Mouse (Mus musculus) neural tube, embryonic 12.5 days (tissue): Measurements from ENCODE around the gene Pwwp2a. TPM values are rescaled to one million over a fixed set of nuclear protein-coding genes. Genes with fewer than 3 reads are reported as not detected.

Experiments
- ATAC-seq: fragments of 200-750 bp; cut with Nextera tagmentation; 2 replicates; pipeline ENCODE4 v1.8.0; 2017; ENCODE audit warnings: low read depth, mild to moderate bottlenecking, moderate TSS enrichment, moderate library complexity; ENCODE audit not compliant: low FRiP score
- H3K27ac ChIP-seq: fragments of 300-500 bp; sonication (generic); 2 replicates; pipeline ENCODE4 v1.5.1; 2016
- H3K27me3 ChIP-seq: fragments of 300-500 bp; sonication (generic); replicated peaks from 2 replicates; pipeline ENCODE4 v1.6.1; 2016; ENCODE audit warnings: mild to moderate bottlenecking
- H3K36me3 ChIP-seq: fragments of 300-500 bp; sonication (generic); 2 replicates; pipeline ENCODE4 v1.6.1; 2016; ENCODE audit warnings: mild to moderate bottlenecking
- H3K4me1 ChIP-seq: fragments of 300-500 bp; sonication (generic); 2 replicates; pipeline ENCODE4 v1.6.1; 2016
- H3K4me2 ChIP-seq: fragments of 300-500 bp; sonication (generic); replicated peaks from 2 replicates; pipeline ENCODE4 v1.6.1; 2016; ENCODE audit warnings: mild to moderate bottlenecking
- H3K4me3 ChIP-seq: fragments of 300-500 bp; sonication (generic); 2 replicates; pipeline ENCODE4 v1.5.1; 2016
- H3K9ac ChIP-seq: fragments of 300-500 bp; sonication (generic); 2 replicates; pipeline ENCODE4 v1.6.1; 2016; ENCODE audit warnings: mild to moderate bottlenecking
- H3K9me3 ChIP-seq: fragments of 300-500 bp; sonication (generic); 2 replicates; pipeline ENCODE4 v1.6.1; 2016; ENCODE audit warnings: mild to moderate bottlenecking
- WGBS: fragments of 180-500 bp; shearing (Covaris S2); methylation state at CpG from one replicate; pipeline ENCODE4 v1.1.7; 2016; 5-methylcytosine and 5-hydroxymethylcytosine counted together
- polyA plus RNA-seq: library from polyadenylated mRNA; unstranded; fragments of >200 nt; fragmentation: Nextera tagmentation; extraction: Ambion mirVana; gene quantifications from 2 replicates; pipeline ENCODE4 v1.2.1, GENCODE M21; 2016

Pwwp2a gene
- polyA plus RNA-seq, 1 experiment from 2014 or later: 52.4 TPM

DNA sequence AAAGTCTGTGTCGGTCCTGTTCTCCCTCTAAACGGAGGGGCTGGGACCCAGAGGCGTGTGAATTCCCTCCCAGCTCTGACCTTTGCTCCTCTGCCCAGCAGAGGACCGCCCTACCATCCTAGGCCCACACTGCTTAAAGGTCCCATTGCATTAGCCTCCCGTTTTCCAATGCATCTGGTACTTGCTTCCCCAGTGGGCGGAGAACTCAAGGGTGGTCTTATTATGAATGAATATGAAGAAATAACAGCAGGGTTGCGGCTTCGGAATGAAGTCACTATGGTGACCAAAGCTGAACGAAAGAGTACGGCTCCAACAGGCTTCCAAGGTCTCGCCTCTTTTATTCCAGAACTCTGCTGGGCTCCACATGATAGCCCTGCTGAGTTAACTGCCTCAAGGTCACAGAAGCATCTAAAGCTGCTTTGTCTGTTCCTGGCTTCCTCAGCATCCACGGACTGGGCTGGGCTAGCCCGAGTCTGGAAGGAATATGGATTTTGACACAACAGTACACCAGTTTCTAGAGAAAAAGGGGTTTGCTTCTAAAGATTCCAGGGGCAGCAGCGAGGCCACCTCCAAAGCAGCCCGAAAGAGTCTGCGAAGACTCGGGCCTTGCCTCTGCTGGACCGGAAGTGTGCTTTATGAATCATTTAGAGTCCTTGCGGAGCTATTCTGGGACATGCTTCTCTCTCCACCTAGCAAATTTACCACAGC is 14.6 kb upstream of the Pwwp2a start:
- Histone ChIP-seq H3K4me1 (no peaks in the 10 kb centered on the region), H3K36me3 (no peaks in the 10 kb centered on the region), H3K27ac (no peak overlapping the region), H3K27me3 (no peaks in the 10 kb centered on the region), H3K9me3 (no peaks in the 10 kb centered on the region), H3K9ac (no peak overlapping the region), H3K4me2 (no peak overlapping the region), H3K4me3 (no peak overlapping the region)
- no peak for ATAC-seq
- WGBS: 42% methylated on average over 19 of the region's 19 CpGs

DNA sequence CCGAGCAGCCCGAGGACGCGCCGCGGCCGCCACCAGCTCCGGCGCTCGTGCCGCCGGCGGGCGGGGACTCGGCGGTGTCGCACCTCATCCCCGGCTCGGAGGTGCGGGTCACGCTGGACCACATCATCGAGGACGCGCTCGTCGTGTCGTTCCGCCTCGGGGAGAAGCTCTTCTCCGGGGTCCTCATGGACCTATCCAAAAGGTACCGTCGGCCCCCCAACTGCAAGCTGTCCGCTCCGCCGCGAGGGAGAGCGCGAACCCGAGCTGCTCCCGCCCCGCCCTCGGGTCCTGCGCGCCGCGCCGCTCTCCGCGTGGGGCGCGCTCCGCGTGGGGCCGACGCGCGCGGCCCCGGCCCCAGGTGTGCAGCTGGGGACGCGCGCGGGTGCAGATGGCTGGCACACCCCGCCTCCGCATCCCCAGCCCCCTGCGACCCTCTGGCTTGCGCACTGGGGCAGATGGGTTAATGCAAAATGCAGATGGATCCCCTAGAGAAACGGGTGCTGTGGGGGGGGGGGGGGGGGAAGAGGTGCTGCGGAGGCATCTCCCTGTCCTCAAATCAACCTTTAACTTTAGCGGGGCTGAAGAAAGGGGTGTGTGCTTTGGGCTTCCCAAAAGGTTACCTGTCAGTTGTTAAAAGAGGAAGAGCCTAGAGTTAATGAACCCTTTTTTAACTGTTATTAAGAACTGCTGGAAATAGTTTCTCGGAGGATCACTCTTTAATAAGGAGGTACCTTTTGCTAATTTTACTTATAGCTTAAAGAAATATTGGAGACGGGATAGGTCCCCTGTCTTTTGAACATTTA is 818 bp downstream of the Pwwp2a start:
- Histone ChIP-seq H3K4me1 (peaks cover 17% of the 10 kb centered on the region), H3K9me3 (no peaks in the 10 kb centered on the region), H3K9ac (peak overlapping the region; percentile 99), H3K27me3 (no peaks in the 10 kb centered on the region), H3K4me3 (peak overlapping the region; percentile 91), H3K4me2 (peak overlapping the region; percentile 85), H3K27ac (peak overlapping the region; percentile 89), H3K36me3 (peaks cover 11% of the 10 kb centered on the region)
- peak; percentile 41 for ATAC-seq
- WGBS: under 1% methylated on average over 71 of the region's 72 CpGs

DNA sequence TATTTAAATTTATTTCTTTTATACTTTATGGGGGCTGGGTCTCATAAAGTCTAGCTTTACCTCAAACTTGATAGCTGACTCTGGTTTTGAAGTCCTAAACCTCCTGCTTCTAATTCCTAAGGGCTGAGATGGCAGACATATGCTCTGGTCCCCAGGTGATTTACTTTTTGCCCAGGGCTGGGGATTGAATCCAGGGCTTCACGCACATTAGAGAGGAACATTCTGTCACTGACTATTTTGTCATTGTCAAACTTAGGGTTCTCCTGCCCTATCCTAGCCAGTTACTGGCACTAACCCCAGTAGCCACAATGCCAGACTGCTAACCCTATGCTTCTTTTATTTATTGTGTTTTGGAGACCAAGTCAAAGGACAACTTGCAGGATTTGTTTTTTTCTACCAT is 7.1 kb downstream of the Pwwp2a start:
- no peak overlapping the region for H3K4me2 ChIP-seq
- H3K36me3 ChIP-seq: peaks cover 37% of the 10 kb centered on the region
- no peak overlapping the region for H3K9ac ChIP-seq
- no peaks in the 10 kb centered on the region for H3K9me3 ChIP-seq
- H3K4me1 ChIP-seq: 0 out of 2 replicates have a peak, but pooled peaks cover 3% of the 10 kb centered on the region
- ATAC-seq: no peak
- H3K4me3 ChIP-seq: no peak overlapping the region
- H3K27ac ChIP-seq: no peak overlapping the region
- WGBS: 86% methylated on average over 1 of the region's 1 CpGs
- H3K27me3 ChIP-seq: no peaks in the 10 kb centered on the region

DNA sequence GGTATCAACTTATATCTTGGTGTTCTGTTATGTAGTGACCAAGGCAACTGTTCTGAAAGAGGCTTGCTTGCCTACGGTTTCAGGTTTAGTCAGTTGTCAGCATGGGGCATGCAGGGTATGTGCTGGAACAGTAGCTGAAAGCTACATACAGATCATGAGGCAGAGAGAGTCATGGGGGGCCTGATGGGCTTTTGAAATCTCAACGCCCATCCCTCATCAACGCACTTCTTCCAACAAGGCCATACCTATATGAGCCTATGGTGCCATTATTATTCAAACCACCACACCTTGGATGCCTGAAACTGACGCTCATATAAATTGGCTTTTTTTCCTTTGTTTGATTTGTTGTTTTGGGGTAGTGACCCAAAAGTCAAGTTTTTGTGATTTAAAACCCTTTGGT is 14.8 kb downstream of the Pwwp2a start:
- no peak overlapping the region for H3K27ac ChIP-seq
- 82% methylated on average over 4 of the region's 4 CpGs for WGBS
- H3K36me3 ChIP-seq: peaks cover 48% of the 10 kb centered on the region
- H3K4me1 ChIP-seq: no peaks in the 10 kb centered on the region
- H3K27me3 ChIP-seq: no peaks in the 10 kb centered on the region
- no peak for ATAC-seq
- no peak overlapping the region for H3K9ac ChIP-seq
- H3K9me3 ChIP-seq: no peaks in the 10 kb centered on the region
- no peak overlapping the region for H3K4me3 ChIP-seq
- H3K4me2 ChIP-seq: no peak overlapping the region

DNA sequence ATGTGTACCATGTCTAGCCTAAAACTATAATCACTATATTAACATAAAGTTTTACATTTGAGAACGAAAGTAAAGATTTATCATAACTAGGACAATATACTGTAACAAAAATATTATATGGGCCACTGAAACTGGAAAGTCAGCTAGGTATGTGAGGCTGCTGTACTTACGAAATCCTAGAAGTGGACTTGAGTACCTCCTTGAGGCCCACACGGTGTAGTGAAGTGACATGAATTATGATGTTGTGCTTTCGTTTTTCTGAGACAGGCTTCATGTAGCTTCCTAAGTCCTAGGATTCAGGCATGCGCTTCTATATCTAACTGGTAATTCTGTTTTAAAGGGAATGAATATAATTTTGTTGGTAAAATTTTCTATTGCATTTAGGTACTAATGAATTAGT is 16.8 kb downstream of the Pwwp2a start:
- no peak for ATAC-seq
- 79% methylated on average over 5 of the region's 5 CpGs for WGBS
- peaks cover 32% of the 10 kb centered on the region for H3K36me3 ChIP-seq

DNA sequence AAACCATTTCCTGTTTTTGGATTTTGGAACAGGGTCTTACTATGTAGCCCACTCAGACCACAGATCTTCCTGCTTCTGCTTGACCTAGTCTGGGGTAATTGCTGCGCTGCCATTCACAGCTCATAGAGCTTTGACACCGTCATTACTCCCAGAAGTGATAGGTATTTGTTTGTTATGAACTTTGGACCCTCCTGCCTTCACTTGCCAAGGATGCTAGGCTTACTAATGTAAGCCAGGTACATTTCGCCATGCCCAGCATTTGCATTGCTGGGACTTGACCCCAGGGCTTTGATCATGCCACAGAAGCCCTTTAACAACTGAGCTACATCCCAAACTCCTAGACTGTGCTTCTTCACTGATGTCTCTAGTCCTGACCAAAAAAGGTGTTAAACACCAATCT is 18.5 kb downstream of the Pwwp2a start:
- Histone ChIP-seq H3K4me3 (no peak overlapping the region), H3K9ac (no peak overlapping the region), H3K27me3 (no peaks in the 10 kb centered on the region), H3K36me3 (peaks cover 35% of the 10 kb centered on the region), H3K27ac (no peak overlapping the region), H3K4me2 (no peak overlapping the region), H3K9me3 (no peaks in the 10 kb centered on the region), H3K4me1 (no peaks in the 10 kb centered on the region)
- no peak for ATAC-seq
- 92% methylated on average over 3 of the region's 3 CpGs for WGBS

More for the DNA sequence above, 16.8 kb downstream of the Pwwp2a start:
- Histone ChIP-seq H3K4me2 (no peak overlapping the region), H3K27ac (no peak overlapping the region), H3K4me3 (no peak overlapping the region), H3K27me3 (no peaks in the 10 kb centered on the region), H3K9me3 (no peaks in the 10 kb centered on the region), H3K4me1 (no peaks in the 10 kb centered on the region), H3K9ac (no peak overlapping the region)

DNA sequence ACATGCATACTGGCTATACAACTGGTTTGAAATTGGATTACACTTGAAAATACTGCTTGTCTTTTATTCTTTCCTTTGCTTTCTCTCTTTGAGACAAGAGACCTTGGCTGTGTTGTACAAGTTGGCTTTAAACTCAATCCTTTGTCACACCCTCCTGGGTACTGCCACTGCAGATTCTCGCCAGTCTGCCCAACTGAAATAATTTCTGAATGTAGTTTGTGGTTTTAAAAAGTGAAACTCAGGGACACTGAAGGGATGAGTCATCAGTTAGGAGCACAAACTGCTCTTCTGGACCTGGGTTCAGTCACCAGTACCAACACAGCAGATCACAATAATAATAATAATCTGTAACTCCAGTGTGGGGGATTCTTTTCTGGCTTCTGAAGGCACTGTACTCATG is 21.8 kb downstream of the Pwwp2a start:
- Histone ChIP-seq H3K4me3 (no peak overlapping the region), H3K36me3 (peaks cover 36% of the 10 kb centered on the region), H3K9ac (no peak overlapping the region), H3K4me2 (no peak overlapping the region), H3K9me3 (no peaks in the 10 kb centered on the region), H3K27me3 (no peaks in the 10 kb centered on the region), H3K4me1 (no peaks in the 10 kb centered on the region), H3K27ac (no peak overlapping the region)
- 90% methylated on average over 1 of the region's 1 CpGs for WGBS
- no peak for ATAC-seq

DNA sequence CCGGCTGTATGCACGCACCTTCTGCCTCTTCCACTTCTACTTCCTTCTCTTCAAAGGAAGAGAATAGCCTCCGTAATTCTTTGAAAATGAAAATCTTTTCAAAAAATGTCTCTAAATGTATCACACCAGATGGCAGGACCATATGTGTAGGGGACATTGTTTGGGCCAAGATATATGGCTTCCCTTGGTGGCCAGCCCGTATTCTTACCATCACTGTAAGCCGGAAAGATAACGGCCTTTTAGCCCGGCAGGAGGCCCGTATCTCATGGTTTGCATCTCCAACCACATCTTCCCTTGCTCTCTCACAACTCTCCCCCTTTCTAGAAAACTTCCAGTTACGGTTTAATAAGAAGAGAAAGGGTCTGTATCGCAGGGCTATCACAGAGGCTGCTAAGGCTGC is 24.0 kb downstream of the Pwwp2a start:
- ATAC-seq: no peak
- no peak overlapping the region for H3K4me3 ChIP-seq
- no peak overlapping the region for H3K4me2 ChIP-seq
- no peak overlapping the region for H3K9ac ChIP-seq
- H3K9me3 ChIP-seq: no peaks in the 10 kb centered on the region
- H3K27me3 ChIP-seq: no peaks in the 10 kb centered on the region
- no peaks in the 10 kb centered on the region for H3K4me1 ChIP-seq
- peaks cover 26% of the 10 kb centered on the region for H3K36me3 ChIP-seq
- H3K27ac ChIP-seq: no peak overlapping the region
- WGBS: 81% methylated on average over 10 of the region's 10 CpGs

DNA sequence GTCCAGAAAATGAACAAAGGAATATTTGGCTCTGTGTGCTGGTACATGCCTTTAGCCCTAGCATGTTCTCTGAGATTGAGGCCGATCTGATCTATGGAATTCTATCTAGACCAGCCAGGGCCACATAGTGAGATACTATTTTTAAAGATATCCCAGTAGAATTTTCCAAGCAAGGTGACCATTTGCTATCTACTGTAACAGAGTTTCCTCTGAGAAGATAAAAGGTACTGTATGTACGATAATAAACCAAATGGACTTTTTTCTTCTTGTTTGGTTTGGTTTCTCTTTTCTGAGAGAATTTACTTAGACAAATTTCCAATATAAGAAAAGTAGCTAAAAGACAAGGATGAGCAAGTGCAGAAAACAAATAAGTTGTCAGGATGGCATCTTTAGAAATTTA is 26.6 kb downstream of the Pwwp2a start:
- WGBS: 91% methylated on average over 2 of the region's 2 CpGs
- Histone ChIP-seq H3K4me2 (no peak overlapping the region), H3K9me3 (no peaks in the 10 kb centered on the region), H3K27me3 (no peaks in the 10 kb centered on the region), H3K4me1 (no peaks in the 10 kb centered on the region), H3K4me3 (no peak overlapping the region), H3K36me3 (peaks cover 19% of the 10 kb centered on the region), H3K27ac (no peak overlapping the region), H3K9ac (no peak overlapping the region)
- ATAC-seq: no peak

DNA sequence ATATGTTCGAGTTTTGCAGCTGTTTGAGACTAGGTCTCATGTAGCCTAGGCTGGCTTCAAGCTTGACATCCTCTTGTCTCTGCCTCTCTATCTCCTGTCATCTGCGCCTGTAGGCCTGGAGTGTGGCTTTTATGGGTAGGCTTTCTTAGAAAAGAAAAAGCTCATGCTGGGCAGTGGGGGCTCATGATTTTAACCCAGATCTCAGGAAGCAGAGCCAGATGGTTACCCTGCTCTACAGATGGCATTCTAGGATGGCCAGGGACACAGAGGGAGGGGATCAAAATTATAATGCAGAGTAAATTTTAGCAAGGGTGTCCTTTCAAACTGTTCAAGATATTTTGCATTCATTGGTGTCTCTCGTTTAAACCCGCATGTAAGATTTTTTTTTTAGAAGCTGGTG is 30.4 kb downstream of the Pwwp2a start:
- H3K9me3 ChIP-seq: no peaks in the 10 kb centered on the region
- H3K4me3 ChIP-seq: no peak overlapping the region
- WGBS: 96% methylated on average over 4 of the region's 4 CpGs
- H3K27ac ChIP-seq: no peak overlapping the region
- H3K4me2 ChIP-seq: no peak overlapping the region
- H3K4me1 ChIP-seq: no peaks in the 10 kb centered on the region
- no peak overlapping the region for H3K9ac ChIP-seq
- peaks cover 12% of the 10 kb centered on the region for H3K36me3 ChIP-seq
- H3K27me3 ChIP-seq: no peaks in the 10 kb centered on the region
- no peak for ATAC-seq

DNA sequence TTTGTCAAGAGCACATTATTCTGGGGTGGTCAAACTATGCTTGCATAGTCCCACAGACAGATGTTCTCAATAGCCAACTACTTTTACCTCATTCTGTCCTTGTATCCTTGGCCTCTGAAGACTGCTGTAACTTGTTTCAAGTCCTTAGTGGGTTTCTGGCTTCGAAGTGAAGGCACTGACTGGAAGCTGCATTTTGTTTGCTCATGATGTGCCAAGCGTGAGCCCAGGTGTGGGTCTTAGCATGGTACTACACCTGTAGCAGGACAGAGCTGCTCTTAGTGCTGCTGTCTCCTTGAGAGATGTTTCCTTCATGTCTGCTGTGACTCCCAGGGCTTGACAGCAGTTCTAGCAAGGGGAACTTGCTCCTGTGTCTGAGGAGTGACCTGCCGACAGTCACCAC is 41.6 kb downstream of the Pwwp2a start:
- peaks cover 17% of the 10 kb centered on the region for H3K36me3 ChIP-seq
- H3K9ac ChIP-seq: no peak overlapping the region
- no peak overlapping the region for H3K4me3 ChIP-seq
- ATAC-seq: no peak
- H3K4me1 ChIP-seq: no peaks in the 10 kb centered on the region
- H3K9me3 ChIP-seq: no peaks in the 10 kb centered on the region
- WGBS: 92% methylated on average over 3 of the region's 3 CpGs
- no peak overlapping the region for H3K4me2 ChIP-seq
- H3K27me3 ChIP-seq: no peaks in the 10 kb centered on the region
- no peak overlapping the region for H3K27ac ChIP-seq

DNA sequence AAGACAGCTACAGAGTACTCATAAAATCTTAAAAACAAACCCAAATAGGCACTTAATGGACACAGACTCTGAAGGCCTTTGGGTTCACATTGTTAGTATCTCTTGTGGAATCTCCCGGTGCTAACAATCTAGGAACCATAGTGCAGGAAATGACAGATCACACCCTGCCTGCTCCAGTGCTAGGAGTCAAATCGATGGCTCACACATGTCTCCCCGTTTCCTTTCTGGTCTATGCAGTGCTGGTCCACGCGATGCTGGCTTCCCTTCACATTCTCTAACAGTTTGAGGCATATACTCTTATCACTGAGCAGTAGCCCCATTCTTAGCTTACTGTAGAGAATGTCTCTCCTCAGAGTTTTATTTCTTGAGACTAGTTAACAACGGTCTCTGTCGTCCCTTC is 46.0 kb downstream of the Pwwp2a start:
- no peak for ATAC-seq
- Histone ChIP-seq H3K9me3 (no peaks in the 10 kb centered on the region), H3K9ac (no peak overlapping the region), H3K4me2 (no peak overlapping the region), H3K4me3 (no peak overlapping the region), H3K4me1 (no peaks in the 10 kb centered on the region), H3K27me3 (no peaks in the 10 kb centered on the region), H3K36me3 (peaks cover 34% of the 10 kb centered on the region), H3K27ac (no peak overlapping the region)
- WGBS: 85% methylated on average over 7 of the region's 7 CpGs
